Mouse (Mus musculus): ENCODE data around the gene Sh2b1. TPM values are rescaled to one million over a fixed set of nuclear protein-coding genes. Genes with fewer than 3 reads are reported as not detected.

Sh2b1 gene
- 2.3 and 2.6 TPM in 2 replicates for polyA plus RNA-seq (2012)

- H3K27me3 ChIP-seq (ENCODE audit: control insufficient read depth), result no peaks in the 10 kb centered on the region
- H3K36me3 ChIP-seq (ENCODE audit: control insufficient read depth), result peaks cover 28% of the 10 kb centered on the region
- TF ChIP-seq GATA1 (IDR thresholded peaks at IDR 0.05; ENCODE audit: low read length) (no peak), TAL1 (IDR thresholded peaks at IDR 0.05; ENCODE audit: low read length) (no peak)
- H3K4me3 ChIP-seq (replicated peaks), result peak within 1 kb of the TSS; percentile 78
- H3K9me3 ChIP-seq (ENCODE audit: control insufficient read depth, low read length), result no peaks in the 10 kb centered on the region
- peaks cover 43% of the 10 kb centered on the region for H3K4me1 ChIP-seq (ENCODE audit: control insufficient read depth)
Measured at GRCm38 (mm10) chr7:126474993-126475581, at the start of gene Sh2b1. Gene Sh2b1 (minus strand): TSS chr7:126475424.

- H3K4me3 ChIP-seq (replicated peaks), result no peak overlapping the region
- H3K36me3 ChIP-seq (ENCODE audit: control insufficient read depth), result no peaks in the 10 kb centered on the region
- no peaks in the 10 kb centered on the region for H3K4me1 ChIP-seq (ENCODE audit: control insufficient read depth)
- no peaks in the 10 kb centered on the region for H3K9me3 ChIP-seq (ENCODE audit: control insufficient read depth, low read length)
- H3K27me3 ChIP-seq (ENCODE audit: control insufficient read depth), result peaks cover 5% of the 10 kb centered on the region
- TF ChIP-seq TAL1 (IDR thresholded peaks at IDR 0.05; ENCODE audit: low read length), result no peak
- no peak for TF ChIP-seq GATA1 (IDR thresholded peaks at IDR 0.05; ENCODE audit: low read length)
Measured at GRCm38 (mm10) chr7:126523316-126523715, 48.1 kb upstream of the Sh2b1 start.

DNA sequence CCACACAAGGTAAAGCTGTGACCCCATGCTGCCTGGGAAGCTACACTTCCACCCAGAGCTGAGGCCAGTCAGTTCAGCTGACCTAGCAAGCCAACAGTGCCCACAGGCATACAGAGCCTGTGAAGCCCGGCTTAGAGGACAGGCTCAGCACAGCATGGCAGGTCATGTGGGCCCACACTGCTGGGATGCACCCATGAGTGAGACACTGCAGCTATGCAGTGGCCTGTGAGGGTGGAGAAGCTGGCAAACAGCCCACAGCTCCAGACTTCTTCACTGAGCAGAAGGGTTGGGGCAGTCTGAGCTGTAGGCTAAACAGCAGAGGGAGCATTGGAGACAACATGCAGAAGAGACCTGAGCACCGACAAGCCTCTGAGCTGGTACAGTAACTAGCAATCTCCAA lies 44.3 kb upstream of the Sh2b1 start:
- Histone ChIP-seq H3K27me3 (ENCODE audit: control insufficient read depth) (peaks cover 12% of the 10 kb centered on the region), H3K36me3 (ENCODE audit: control insufficient read depth) (no peaks in the 10 kb centered on the region), H3K4me3 (replicated peaks) (no peak overlapping the region), H3K4me1 (ENCODE audit: control insufficient read depth) (no peaks in the 10 kb centered on the region), H3K9me3 (ENCODE audit: control insufficient read depth, low read length) (no peaks in the 10 kb centered on the region)
- TF ChIP-seq TAL1 (IDR thresholded peaks at IDR 0.05; ENCODE audit: low read length) (no peak), GATA1 (IDR thresholded peaks at IDR 0.05; ENCODE audit: low read length) (no peak)

GRCm38 (mm10) chr7:126518261-126518941 lies 43.2 kb upstream of the Sh2b1 start:
- no peak for TF ChIP-seq GATA1 (IDR thresholded peaks at IDR 0.05; ENCODE audit: low read length)
- TF ChIP-seq TAL1 (IDR thresholded peaks at IDR 0.05; ENCODE audit: low read length), result no peak
- Histone ChIP-seq H3K9me3 (ENCODE audit: control insufficient read depth, low read length) (no peaks in the 10 kb centered on the region), H3K4me1 (ENCODE audit: control insufficient read depth) (no peaks in the 10 kb centered on the region), H3K27me3 (ENCODE audit: control insufficient read depth) (peaks cover 12% of the 10 kb centered on the region), H3K36me3 (ENCODE audit: control insufficient read depth) (no peaks in the 10 kb centered on the region), H3K4me3 (replicated peaks) (no peak overlapping the region)

- Histone ChIP-seq H3K4me1 (ENCODE audit: control insufficient read depth) (no peaks in the 10 kb centered on the region), H3K27me3 (ENCODE audit: control insufficient read depth) (peaks cover 8% of the 10 kb centered on the region), H3K4me3 (replicated peaks) (no peak overlapping the region), H3K36me3 (ENCODE audit: control insufficient read depth) (no peaks in the 10 kb centered on the region), H3K9me3 (ENCODE audit: control insufficient read depth, low read length) (no peaks in the 10 kb centered on the region)
- TF ChIP-seq GATA1 (IDR thresholded peaks at IDR 0.05; ENCODE audit: low read length) (no peak), TAL1 (IDR thresholded peaks at IDR 0.05; ENCODE audit: low read length) (no peak)
Measured at GRCm38 (mm10) chr7:126511287-126511686, 36.1 kb upstream of the Sh2b1 start.

DNA sequence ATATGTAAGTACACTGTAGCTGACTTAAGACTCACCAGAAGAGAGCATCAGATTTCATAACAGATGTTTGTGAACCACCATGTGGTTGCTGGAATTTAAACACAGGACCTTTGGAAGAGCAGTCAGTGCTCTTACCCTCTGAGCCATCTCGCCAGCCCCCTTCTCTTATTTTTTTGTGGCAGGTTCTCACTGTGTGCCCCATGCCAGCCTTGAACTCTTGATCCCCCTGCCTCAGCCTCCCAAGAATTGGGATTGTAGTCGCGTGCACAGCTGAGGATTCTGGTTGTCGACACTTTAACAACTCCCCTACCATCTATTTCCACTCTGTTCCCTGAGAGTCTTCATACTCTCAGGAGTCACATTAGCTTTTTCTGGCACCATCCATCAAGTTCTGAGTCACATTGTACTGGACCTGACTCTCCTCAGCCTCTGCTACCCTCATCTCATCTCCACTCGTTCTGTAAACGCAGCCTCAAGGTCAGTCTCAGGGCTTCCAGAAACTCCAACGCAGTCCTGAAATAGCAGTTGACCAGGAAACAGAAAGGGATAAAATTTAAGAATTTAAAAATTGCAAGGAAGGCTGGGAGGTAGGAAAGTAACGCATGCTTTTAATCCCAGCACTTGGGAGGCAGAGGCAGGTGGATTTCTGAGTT lies 32.0 kb upstream of the Sh2b1 start:
- Histone ChIP-seq H3K36me3 (ENCODE audit: control insufficient read depth) (no peaks in the 10 kb centered on the region), H3K4me1 (ENCODE audit: control insufficient read depth) (peaks cover 11% of the 10 kb centered on the region), H3K9me3 (ENCODE audit: control insufficient read depth, low read length) (no peaks in the 10 kb centered on the region), H3K27me3 (ENCODE audit: control insufficient read depth) (peaks cover 5% of the 10 kb centered on the region; the same call in 1 of the 2 replicates), H3K4me3 (replicated peaks) (no peak overlapping the region)
- TF ChIP-seq GATA1 (IDR thresholded peaks at IDR 0.05; ENCODE audit: low read length) (no peak), TAL1 (IDR thresholded peaks at IDR 0.05; ENCODE audit: low read length) (no peak)

- Histone ChIP-seq H3K4me3 (replicated peaks) (no peak overlapping the region), H3K9me3 (ENCODE audit: control insufficient read depth, low read length) (no peaks in the 10 kb centered on the region), H3K4me1 (ENCODE audit: control insufficient read depth) (peaks cover 25% of the 10 kb centered on the region), H3K36me3 (ENCODE audit: control insufficient read depth) (peaks cover 14% of the 10 kb centered on the region), H3K27me3 (ENCODE audit: control insufficient read depth) (peaks cover 2% of the 10 kb centered on the region; the same call in 1 of the 2 replicates)
- TF ChIP-seq TAL1 (IDR thresholded peaks at IDR 0.05; ENCODE audit: low read length), result no peak
- TF ChIP-seq GATA1 (IDR thresholded peaks at IDR 0.05; ENCODE audit: low read length), result no peak
Measured at GRCm38 (mm10) chr7:126504913-126505312, 29.7 kb upstream of the Sh2b1 start.

DNA sequence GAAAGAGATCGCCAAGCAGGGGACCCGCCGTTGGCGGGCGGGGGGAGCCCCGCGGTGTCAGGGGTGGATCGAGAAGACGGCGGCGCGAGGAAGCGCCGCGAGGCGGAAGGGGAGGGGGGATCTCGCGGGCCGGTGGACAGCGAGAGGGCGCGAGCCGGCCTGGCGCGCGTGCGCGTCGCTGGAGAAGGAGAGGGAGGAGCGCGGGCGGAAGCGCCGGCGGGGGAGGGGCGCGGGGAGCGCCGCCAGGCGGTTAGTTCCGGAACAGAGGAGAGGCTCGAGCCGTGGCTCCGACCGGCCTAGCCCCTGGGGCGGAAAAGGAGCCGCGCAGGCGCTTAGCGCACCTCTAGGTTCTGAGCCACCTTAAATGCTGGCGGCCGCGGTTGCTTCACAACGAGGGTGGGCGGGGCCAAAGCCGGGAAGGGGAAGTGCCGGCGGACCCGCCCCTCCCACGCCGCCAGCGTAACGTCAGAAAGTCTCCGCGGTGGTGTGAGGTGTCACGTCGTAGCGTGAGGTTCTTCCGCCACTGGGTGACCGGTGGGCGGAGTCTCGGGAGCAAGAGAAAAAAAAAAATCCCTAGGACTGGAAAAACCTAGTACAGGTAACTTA lies 28.2 kb upstream of the Sh2b1 start, which contains the start of gene Atxn2l:
Gene Atxn2l (minus strand): TSS at position 165 of the 606 bp plus-strand sequence.
- H3K36me3 ChIP-seq (ENCODE audit: control insufficient read depth), result peaks cover 29% of the 10 kb centered on the region
- H3K4me3 ChIP-seq (replicated peaks), result peak within 1 kb of the TSS; percentile 100
- no peak for TF ChIP-seq GATA1 (IDR thresholded peaks at IDR 0.05; ENCODE audit: low read length)
- TF ChIP-seq TAL1 (IDR thresholded peaks at IDR 0.05; ENCODE audit: low read length), result no peak
- H3K27me3 ChIP-seq (ENCODE audit: control insufficient read depth), result no peaks in the 10 kb centered on the region
- H3K9me3 ChIP-seq (ENCODE audit: control insufficient read depth, low read length), result no peaks in the 10 kb centered on the region
- peaks cover 32% of the 10 kb centered on the region for H3K4me1 ChIP-seq (ENCODE audit: control insufficient read depth)

DNA sequence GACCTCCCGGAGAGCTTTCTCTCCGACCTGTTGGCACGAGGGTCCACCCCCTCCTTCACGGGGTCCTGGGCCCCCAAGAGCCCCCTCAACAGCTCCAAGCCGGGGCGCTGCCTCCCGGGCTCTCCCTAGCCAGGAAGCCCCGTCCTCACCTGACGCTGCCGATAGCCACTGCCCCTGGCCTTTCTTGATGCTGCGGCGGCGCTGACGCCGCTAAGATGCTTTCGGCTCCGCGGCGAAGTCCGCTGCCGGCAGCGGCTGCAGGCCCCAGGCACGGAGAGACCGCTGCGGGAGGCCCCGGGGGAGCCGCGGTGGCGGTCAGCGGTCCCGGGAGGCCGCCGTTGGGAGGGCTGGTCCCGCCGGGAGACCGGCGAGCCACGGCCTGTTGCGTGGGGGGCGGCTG lies 27.5 kb upstream of the Sh2b1 start:
- no peaks in the 10 kb centered on the region for H3K9me3 ChIP-seq (ENCODE audit: control insufficient read depth, low read length)
- peaks cover 39% of the 10 kb centered on the region for H3K4me1 ChIP-seq (ENCODE audit: control insufficient read depth)
- H3K27me3 ChIP-seq (ENCODE audit: control insufficient read depth), result no peaks in the 10 kb centered on the region
- peaks cover 36% of the 10 kb centered on the region for H3K36me3 ChIP-seq (ENCODE audit: control insufficient read depth)
- peak overlapping the region; percentile 100 for H3K4me3 ChIP-seq (replicated peaks)
- TF ChIP-seq TAL1 (IDR thresholded peaks at IDR 0.05; ENCODE audit: low read length) (no peak), GATA1 (IDR thresholded peaks at IDR 0.05; ENCODE audit: low read length) (no peak)

All from erythroblast, embryonic 14.5 days (primary cell).